In genomic region chr19:45243918-45244700, GRCm38 (mm10) we compare ENCODE assay signal across 8 mouse cellular contexts. TPM values are rescaled to one million over a fixed set of nuclear protein-coding genes. Genes with fewer than 3 reads are reported as not detected.
DNase-seq lines count a peak whose midpoint lies in the region; ATAC-seq and TF ChIP-seq lines count a peak whose summit lies in the region.

No protein-coding gene starts in this region.

- H3K4me2 ChIP-seq in midbrain, embryonic 11.5 days: no peak overlapping the region
- no peak overlapping the region for H3K4me2 ChIP-seq in midbrain, embryonic 13.5 days (replicated peaks)
- H3K4me2 ChIP-seq in lung, embryonic 16.5 days (ENCODE audit: low read depth, low read length): peak overlapping the region; percentile 30; the same call in 1 of the 2 replicates

- no peak overlapping the region for H3K9ac ChIP-seq in midbrain, embryonic 11.5 days (ENCODE audit: low read length)
- H3K9ac ChIP-seq in midbrain, embryonic 13.5 days (replicated peaks): no peak overlapping the region
- no peak overlapping the region for H3K9ac ChIP-seq in lung, embryonic 16.5 days (ENCODE audit: low read length)

- H3K9me3 ChIP-seq in midbrain, embryonic 11.5 days (ENCODE audit: control insufficient read depth, low read length): no peaks in the 10 kb centered on the region
- H3K9me3 ChIP-seq in midbrain, embryonic 13.5 days: no peaks in the 10 kb centered on the region
- H3K9me3 ChIP-seq in lung, embryonic 16.5 days (ENCODE audit: control insufficient read depth, low read length): no peaks in the 10 kb centered on the region

- H3K4me3 ChIP-seq in cerebellum, adult 2 months (replicated peaks; ENCODE audit: insufficient read depth, low read depth, low read length): no peak overlapping the region
- no peak overlapping the region for H3K4me3 ChIP-seq in midbrain, embryonic 11.5 days (ENCODE audit: low read depth, low read length)
- H3K4me3 ChIP-seq in midbrain, embryonic 13.5 days (replicated peaks): no peak overlapping the region
- no peak overlapping the region for H3K4me3 ChIP-seq in lung, embryonic 16.5 days (ENCODE audit: low read length)

- no peak overlapping the region for H3K27ac ChIP-seq in cerebellum, adult 2 months (ENCODE audit: insufficient read depth, low read length)
- no peak overlapping the region for H3K27ac ChIP-seq in midbrain, embryonic 11.5 days (ENCODE audit: low read depth, low read length)
- H3K27ac ChIP-seq in midbrain, embryonic 13.5 days: no peak overlapping the region
- H3K27ac ChIP-seq in lung, embryonic 16.5 days (ENCODE audit: low read length): no peak overlapping the region

- no peak for TF ChIP-seq POLR2A in cerebellum, adult 2 months (IDR thresholded peaks at IDR 0.05; ENCODE audit: borderline replicate concordance, insufficient read depth, low read length)

- TF ChIP-seq CTCF in cerebellum, adult 2 months (IDR thresholded peaks at IDR 0.05; ENCODE audit: borderline replicate concordance, insufficient read depth, low read depth, low read length): peak; percentile 66

- intact Hi-C loops in gastrocnemius, postnatal 14 days (cut with DNase I; ENCODE audit: low total_unique reads): no loop called here

- no peak for DNase-seq in cerebellum, adult 2 months
- peak; percentile 94 for DNase-seq in midbrain, embryonic 11.5 days (ENCODE audit: low spot score, missing footprints)
- peak; percentile 49 for DNase-seq in gastrocnemius, postnatal 14 days
- peak; percentile 38 for DNase-seq in thymus, postnatal 25 days
- no peak for DNase-seq in left cerebral cortex, adult 9 months (ENCODE audit: low spot score in 2 of 2)

- 6% methylated on average over 29 of the region's 29 CpGs for WGBS in cerebellum, adult 2 months
- under 1% methylated on average over 29 of the region's 29 CpGs for WGBS in midbrain, embryonic 11.5 days
- 1% methylated on average over 29 of the region's 29 CpGs for WGBS in midbrain, embryonic 13.5 days
- 3% methylated on average over 29 of the region's 29 CpGs for WGBS in lung, embryonic 16.5 days

- H3K27me3 ChIP-seq in cerebellum, adult 2 months (ENCODE audit: control insufficient read depth, insufficient read depth, low read length): peaks cover 15% of the 10 kb centered on the region; the same call in 1 of the 2 replicates
- H3K27me3 ChIP-seq in midbrain, embryonic 11.5 days (ENCODE audit: control insufficient read depth, insufficient read depth, low read length): peaks cover 70% of the 10 kb centered on the region
- peaks cover 93% of the 10 kb centered on the region for H3K27me3 ChIP-seq in midbrain, embryonic 13.5 days
- peaks cover 64% of the 10 kb centered on the region for H3K27me3 ChIP-seq in lung, embryonic 16.5 days (ENCODE audit: control insufficient read depth, insufficient read depth, low read depth, low read length)

- H3K36me3 ChIP-seq in midbrain, embryonic 11.5 days (ENCODE audit: control insufficient read depth, insufficient read depth, low read length): no peaks in the 10 kb centered on the region
- no peaks in the 10 kb centered on the region for H3K36me3 ChIP-seq in midbrain, embryonic 13.5 days
- H3K36me3 ChIP-seq in lung, embryonic 16.5 days (ENCODE audit: control insufficient read depth, insufficient read depth, low read length): no peaks in the 10 kb centered on the region

- no peak for ATAC-seq in cerebellum, adult (ENCODE audit: insufficient number of reproducible peaks, low FRiP score, low TSS enrichment)
- no peak for ATAC-seq in midbrain, embryonic 11.5 days (ENCODE audit: low FRiP score)
- ATAC-seq in midbrain, embryonic 13.5 days: no peak
- ATAC-seq in lung, embryonic 16.5 days (ENCODE audit: low read depth): no peak

- peaks cover 6% of the 10 kb centered on the region; the same call in 1 of the 2 replicates for H3K4me1 ChIP-seq in cerebellum, adult 2 months (ENCODE audit: control insufficient read depth, insufficient read depth, low read length)
- H3K4me1 ChIP-seq in midbrain, embryonic 11.5 days (ENCODE audit: control insufficient read depth, insufficient read depth, low read length): no peaks in the 10 kb centered on the region
- H3K4me1 ChIP-seq in midbrain, embryonic 13.5 days (replicated peaks): no peaks in the 10 kb centered on the region
- no peaks in the 10 kb centered on the region for H3K4me1 ChIP-seq in lung, embryonic 16.5 days (replicated peaks; ENCODE audit: control insufficient read depth, insufficient read depth, low read length)

RNA-seq across cellular contexts. Expression of gene Lbx1, which starts 8.5 kb away (rescaled TPM):
- polyA plus RNA-seq in cerebellum, adult 2 months (2012; rRNA removed): 5.4 and 6.0 TPM in 2 replicates
- not detected in 2 replicates for polyA plus RNA-seq in midbrain, embryonic 11.5 days (2014; fragmentation: Nextera tagmentation; extraction: Ambion mirVana)
- 0.13 TPM in 2 replicates for polyA plus RNA-seq in midbrain, embryonic 13.5 days (2015; fragmentation: Nextera tagmentation; extraction: Ambion mirVana)
- total RNA-seq in gastrocnemius, postnatal 14 days (2021): 10 to 100 TPM; 32.2 to 38.1 TPM
- not detected in 2 replicates for polyA plus RNA-seq in lung, embryonic 16.5 days (2015; fragmentation: Nextera tagmentation; extraction: Ambion mirVana)

Comparison
In these comparisons a context has a peak if more than half of its experiments do, and no peak if none do; other contexts are left out.
1. DNase-seq: peak in midbrain, embryonic 11.5 days (single experiment), gastrocnemius, postnatal 14 days (single experiment) and thymus, postnatal 25 days (single experiment); none in cerebellum, adult 2 months (0 of 2) and left cerebral cortex, adult 9 months (0 of 2).